Mouse (Mus musculus): Measurements from ENCODE around the gene Hsf5. TPM values are rescaled to one million over a fixed set of nuclear protein-coding genes. Genes with fewer than 3 reads are reported as not detected.

The Hsf5 gene
- polyA plus RNA-seq (2016; fragmentation: Nextera tagmentation; extraction: Ambion mirVana) = 0.31 and 0.51 TPM in 2 replicates

DNA sequence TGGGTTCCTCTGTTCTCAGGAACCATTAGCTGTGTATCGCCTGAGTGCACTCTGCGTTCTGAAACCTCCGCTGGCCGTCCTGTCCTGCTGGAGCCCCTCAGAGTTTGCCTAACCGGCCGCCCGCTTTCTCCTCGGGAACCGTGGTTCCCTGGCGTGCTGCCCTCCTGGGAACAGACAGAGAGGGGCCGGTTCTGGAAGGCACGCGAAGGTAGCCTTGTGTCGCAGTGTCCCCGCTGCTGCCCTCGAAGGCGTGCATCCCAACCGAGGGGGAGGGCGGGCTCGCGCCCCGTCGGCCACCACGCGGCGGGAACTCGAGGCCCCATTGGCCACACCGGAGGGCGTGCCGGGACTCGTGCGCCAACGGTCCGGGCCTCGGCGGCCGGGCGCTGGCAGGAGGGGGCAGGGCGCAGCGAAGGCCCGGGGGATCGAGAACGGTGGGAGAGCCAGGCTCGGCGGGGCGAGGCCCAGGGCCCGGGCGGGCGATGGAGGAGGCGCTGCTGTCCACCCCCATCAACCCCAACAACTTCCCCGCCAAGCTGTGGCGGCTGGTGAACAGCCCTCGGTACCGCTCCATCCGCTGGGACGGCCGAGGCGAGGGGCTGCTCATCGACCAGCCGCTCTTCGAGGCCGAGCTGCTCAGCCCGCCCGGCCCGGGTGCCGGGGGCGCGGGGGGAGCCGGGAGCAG lies at the start of gene Hsf5:
Gene Hsf5 (plus strand): TSS at position 375 of the 685 bp plus-strand sequence.
- Histone ChIP-seq H3K27me3 (no peaks in the 10 kb centered on the region), H3K36me3 (peaks cover 62% of the 10 kb centered on the region), H3K9me3 (0 out of 2 replicates have a peak, but pooled peaks cover 4% of the 10 kb centered on the region), H3K4me3 (no peak within 1 kb of the TSS), H3K4me2 (replicated peaks) (no peak within 1 kb of the TSS), H3K4me1 (no peaks in the 10 kb centered on the region), H3K27ac (no peak within 1 kb of the TSS), H3K9ac (no peak within 1 kb of the TSS)
- no peak for ATAC-seq (ENCODE audit: insufficient number of reproducible peaks, insufficient read depth, low FRiP score, low TSS enrichment)
- 86% methylated on average over 59 of the region's 69 CpGs for WGBS

DNA sequence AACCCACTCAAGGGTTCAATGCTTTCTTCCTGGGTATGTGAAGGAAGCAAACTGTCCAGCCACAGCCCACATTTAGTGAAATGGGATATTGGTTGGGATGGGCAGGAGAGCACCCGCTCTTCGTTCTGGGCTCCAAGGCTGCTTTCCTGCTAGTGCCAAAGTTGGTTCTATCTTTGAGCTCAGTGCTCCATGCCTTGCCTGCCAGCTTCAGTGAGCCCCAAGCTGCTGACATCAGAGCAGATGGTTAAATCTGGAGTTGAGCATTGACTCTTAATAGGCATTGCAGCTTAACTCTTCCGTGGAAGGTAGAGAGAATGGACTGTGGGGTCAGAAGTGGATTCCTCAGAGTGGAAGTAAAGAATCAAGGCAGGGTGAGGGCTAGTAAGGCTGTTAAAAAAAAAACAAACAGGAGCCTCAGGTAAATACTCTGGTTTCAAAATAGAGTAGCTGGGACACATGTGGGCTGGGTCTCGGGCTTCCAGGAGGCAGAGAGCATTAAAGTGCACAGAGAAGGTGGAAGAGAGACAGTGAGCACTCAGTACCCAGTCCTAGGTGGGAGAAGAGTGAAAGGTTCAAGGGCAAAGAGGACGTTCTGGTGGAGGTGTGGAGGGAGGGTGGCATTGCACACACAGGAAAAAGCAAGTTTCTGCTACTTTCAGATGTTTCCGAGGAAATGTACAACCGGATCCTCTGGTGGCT lies 48.6 kb upstream of the Hsf5 start, which contains the start of gene Sept4:
Gene Sept4 (plus strand): TSS at position 649 of the 699 bp plus-strand sequence.
- 80% methylated on average over 7 of the region's 7 CpGs for WGBS
- Histone ChIP-seq H3K36me3 (no peaks in the 10 kb centered on the region), H3K4me3 (no peak within 1 kb of the TSS), H3K4me2 (replicated peaks) (no peak within 1 kb of the TSS), H3K27ac (no peak within 1 kb of the TSS), H3K9me3 (no peaks in the 10 kb centered on the region), H3K27me3 (no peaks in the 10 kb centered on the region), H3K9ac (no peak within 1 kb of the TSS), H3K4me1 (no peaks in the 10 kb centered on the region)
- no peak for ATAC-seq (ENCODE audit: insufficient number of reproducible peaks, insufficient read depth, low FRiP score, low TSS enrichment)

DNA sequence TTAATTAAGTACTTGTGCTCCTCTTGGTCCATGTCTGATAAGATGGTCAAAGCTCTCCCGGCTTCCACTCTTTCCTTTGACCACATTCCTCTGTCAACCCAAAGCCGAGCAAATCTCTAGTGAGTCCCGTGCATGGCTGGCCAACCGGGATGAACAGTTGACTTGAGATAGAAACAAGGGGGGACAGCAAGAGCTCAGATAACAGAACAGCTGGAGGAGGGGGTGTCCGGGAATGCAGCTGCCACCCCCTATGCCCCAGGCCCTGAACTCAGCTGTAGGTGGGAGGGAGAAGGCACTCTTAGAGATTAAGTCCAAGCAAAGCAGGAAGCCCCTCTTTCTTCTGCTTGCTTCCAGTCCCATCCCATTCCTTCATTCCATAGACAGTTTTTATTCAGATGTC lies 46.2 kb upstream of the Hsf5 start:
- H3K27ac ChIP-seq = no peak overlapping the region
- ATAC-seq (ENCODE audit: insufficient number of reproducible peaks, insufficient read depth, low FRiP score, low TSS enrichment) = no peak
- 60% methylated on average over 5 of the region's 5 CpGs for WGBS
- H3K4me3 ChIP-seq = no peak overlapping the region
- H3K27me3 ChIP-seq = no peaks in the 10 kb centered on the region
- no peak overlapping the region for H3K9ac ChIP-seq
- H3K9me3 ChIP-seq = no peaks in the 10 kb centered on the region
- H3K4me1 ChIP-seq = 0 out of 2 replicates have a peak, but pooled peaks cover 5% of the 10 kb centered on the region
- H3K36me3 ChIP-seq = no peaks in the 10 kb centered on the region
- H3K4me2 ChIP-seq (replicated peaks) = no peak overlapping the region

DNA sequence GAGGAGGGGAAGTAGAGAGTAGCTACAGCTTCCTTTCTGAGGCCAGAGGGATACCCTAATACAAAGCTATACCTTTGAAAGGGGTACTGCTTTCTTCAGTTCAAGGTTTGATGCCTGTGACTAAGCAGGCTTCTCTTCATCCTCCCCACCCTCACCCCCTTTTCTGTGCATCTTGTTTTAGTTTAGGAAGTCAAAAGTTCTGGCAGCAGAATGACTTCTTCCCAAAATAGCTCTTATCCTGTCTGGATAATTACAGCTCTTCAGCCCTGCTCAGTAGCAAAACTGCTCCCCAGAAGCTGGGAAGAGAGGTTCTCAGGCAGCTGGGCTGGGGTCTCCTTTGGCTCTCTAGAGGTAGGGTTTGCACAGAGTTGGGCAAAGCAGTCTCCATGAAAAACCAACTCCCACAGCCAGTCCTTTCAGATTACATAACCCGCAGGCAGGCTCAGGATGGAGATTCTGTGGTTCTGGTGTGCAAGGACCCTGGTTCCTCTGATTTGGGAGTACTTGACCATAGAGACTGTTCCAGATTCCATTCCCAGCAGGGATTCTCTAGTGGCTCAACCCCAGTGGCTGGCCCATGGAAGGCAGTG lies 45.5 kb upstream of the Hsf5 start:
- no peaks in the 10 kb centered on the region for H3K36me3 ChIP-seq
- H3K9ac ChIP-seq = no peak overlapping the region
- WGBS = 88% methylated on average over 1 of the region's 1 CpGs
- no peaks in the 10 kb centered on the region for H3K9me3 ChIP-seq
- no peak for ATAC-seq (ENCODE audit: insufficient number of reproducible peaks, insufficient read depth, low FRiP score, low TSS enrichment)
- H3K4me1 ChIP-seq = 0 out of 2 replicates have a peak, but pooled peaks cover 5% of the 10 kb centered on the region
- no peak overlapping the region for H3K4me3 ChIP-seq
- H3K4me2 ChIP-seq (replicated peaks) = no peak overlapping the region
- no peak overlapping the region for H3K27ac ChIP-seq
- H3K27me3 ChIP-seq = no peaks in the 10 kb centered on the region

DNA sequence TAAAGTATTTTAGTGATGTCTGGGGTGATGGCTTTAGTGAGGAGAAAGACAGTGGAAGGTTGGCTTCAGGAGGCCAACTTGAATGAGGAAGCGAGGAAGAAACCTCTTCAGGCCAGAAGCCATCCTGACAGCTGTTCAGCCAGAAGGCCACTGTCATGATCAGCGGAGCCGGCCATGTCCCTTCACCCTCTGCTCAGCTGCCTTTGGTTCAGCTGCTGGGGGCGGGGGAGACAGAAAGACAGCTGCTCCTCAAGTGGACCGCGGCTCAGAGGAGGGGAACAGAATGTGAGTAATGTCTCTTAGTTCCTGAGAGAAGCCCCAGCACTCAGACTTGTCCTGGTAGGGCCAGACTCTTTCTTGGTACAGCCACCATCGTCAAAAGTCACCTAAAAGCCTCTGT lies 43.2 kb upstream of the Hsf5 start:
- ATAC-seq (ENCODE audit: insufficient number of reproducible peaks, insufficient read depth, low FRiP score, low TSS enrichment) = no peak
- 78% methylated on average over 7 of the region's 7 CpGs for WGBS
- H3K36me3 ChIP-seq = no peaks in the 10 kb centered on the region
- H3K27ac ChIP-seq = no peak overlapping the region
- H3K4me2 ChIP-seq (replicated peaks) = no peak overlapping the region
- peaks cover 15% of the 10 kb centered on the region for H3K4me1 ChIP-seq
- no peak overlapping the region for H3K9ac ChIP-seq
- H3K27me3 ChIP-seq = peaks cover 3% of the 10 kb centered on the region; the same call in 1 of the 2 replicates
- no peak overlapping the region for H3K4me3 ChIP-seq
- no peaks in the 10 kb centered on the region for H3K9me3 ChIP-seq

DNA sequence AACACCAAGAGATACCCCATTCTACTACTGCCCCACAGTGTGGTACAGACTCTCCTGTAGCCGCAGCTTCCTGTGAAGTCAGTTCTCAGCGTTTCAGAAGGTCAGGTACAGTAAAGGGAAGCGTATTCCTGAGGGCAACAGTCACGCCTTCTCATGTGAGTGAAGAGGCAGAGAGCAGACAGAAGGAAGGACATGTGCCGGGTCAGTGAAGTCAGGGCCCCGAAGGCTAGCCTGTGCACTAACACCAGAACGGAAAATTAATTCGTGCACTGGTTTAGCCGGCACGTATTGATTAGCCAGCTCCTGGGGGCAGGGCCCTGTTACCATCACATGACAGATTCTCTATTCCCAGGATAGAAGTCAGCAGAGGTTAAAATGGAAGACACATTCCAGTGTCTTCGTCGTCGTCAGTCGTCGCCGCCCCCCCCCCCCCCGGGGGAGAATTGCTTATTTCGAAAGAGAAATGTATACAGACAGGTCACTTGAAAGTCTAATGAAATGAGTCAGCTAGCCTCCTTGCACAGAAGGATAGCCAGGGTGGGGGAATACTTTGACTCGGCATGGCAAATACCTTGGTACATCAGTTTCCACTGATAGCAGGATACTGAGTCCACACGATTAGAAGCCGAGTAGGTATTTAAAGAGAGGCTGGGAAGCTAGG lies 42.3 kb upstream of the Hsf5 start:
- WGBS = 64% methylated on average over 21 of the region's 21 CpGs
- H3K36me3 ChIP-seq = no peaks in the 10 kb centered on the region
- no peak overlapping the region for H3K4me3 ChIP-seq
- H3K27me3 ChIP-seq = peaks cover 3% of the 10 kb centered on the region; the same call in 1 of the 2 replicates
- no peaks in the 10 kb centered on the region for H3K9me3 ChIP-seq
- peaks cover 21% of the 10 kb centered on the region for H3K4me1 ChIP-seq
- H3K27ac ChIP-seq = no peak overlapping the region
- H3K9ac ChIP-seq = no peak overlapping the region
- H3K4me2 ChIP-seq (replicated peaks) = no peak overlapping the region
- ATAC-seq (ENCODE audit: insufficient number of reproducible peaks, insufficient read depth, low FRiP score, low TSS enrichment) = no peak

DNA sequence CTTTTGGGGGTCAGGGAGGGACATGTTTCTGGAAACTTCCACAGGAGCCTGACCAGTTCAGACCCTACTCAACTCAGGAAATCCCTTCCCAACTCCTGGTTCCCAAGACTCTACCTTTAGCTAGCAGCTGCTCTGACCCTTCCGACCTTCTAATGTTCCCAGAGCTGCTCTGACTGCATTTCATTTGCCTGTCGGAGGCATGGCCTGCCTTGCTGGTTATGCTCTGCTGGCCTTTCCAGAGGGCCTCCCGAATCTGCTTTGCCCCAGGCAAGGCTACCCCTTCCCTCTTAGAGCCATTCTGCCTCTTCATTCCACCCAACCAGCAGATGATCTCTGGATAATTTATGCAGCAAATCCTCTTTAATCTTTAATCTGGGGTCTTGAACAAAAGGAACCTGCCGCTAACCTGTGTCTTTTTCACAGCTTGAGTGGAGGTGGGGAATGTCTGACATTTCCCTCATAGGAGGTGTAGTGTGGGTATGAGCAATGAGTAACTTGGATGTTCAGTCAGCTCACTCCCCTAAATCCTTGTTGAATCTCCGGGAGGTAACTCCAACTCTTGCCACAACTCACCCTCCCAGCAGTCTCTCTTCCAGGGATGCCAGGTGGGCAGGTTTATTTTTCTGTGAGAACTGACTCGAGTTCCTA lies 39.2 kb upstream of the Hsf5 start:
- H3K27me3 ChIP-seq = peaks cover 3% of the 10 kb centered on the region; the same call in 1 of the 2 replicates
- peaks cover 21% of the 10 kb centered on the region for H3K4me1 ChIP-seq
- H3K4me2 ChIP-seq (replicated peaks) = peak overlapping the region; percentile 84
- H3K9ac ChIP-seq = no peak overlapping the region
- WGBS = 16% methylated on average over 6 of the region's 6 CpGs
- no peaks in the 10 kb centered on the region for H3K9me3 ChIP-seq
- no peak overlapping the region for H3K27ac ChIP-seq
- H3K4me3 ChIP-seq = peak overlapping the region; percentile 54
- ATAC-seq (ENCODE audit: insufficient number of reproducible peaks, insufficient read depth, low FRiP score, low TSS enrichment) = no peak
- H3K36me3 ChIP-seq = no peaks in the 10 kb centered on the region

DNA sequence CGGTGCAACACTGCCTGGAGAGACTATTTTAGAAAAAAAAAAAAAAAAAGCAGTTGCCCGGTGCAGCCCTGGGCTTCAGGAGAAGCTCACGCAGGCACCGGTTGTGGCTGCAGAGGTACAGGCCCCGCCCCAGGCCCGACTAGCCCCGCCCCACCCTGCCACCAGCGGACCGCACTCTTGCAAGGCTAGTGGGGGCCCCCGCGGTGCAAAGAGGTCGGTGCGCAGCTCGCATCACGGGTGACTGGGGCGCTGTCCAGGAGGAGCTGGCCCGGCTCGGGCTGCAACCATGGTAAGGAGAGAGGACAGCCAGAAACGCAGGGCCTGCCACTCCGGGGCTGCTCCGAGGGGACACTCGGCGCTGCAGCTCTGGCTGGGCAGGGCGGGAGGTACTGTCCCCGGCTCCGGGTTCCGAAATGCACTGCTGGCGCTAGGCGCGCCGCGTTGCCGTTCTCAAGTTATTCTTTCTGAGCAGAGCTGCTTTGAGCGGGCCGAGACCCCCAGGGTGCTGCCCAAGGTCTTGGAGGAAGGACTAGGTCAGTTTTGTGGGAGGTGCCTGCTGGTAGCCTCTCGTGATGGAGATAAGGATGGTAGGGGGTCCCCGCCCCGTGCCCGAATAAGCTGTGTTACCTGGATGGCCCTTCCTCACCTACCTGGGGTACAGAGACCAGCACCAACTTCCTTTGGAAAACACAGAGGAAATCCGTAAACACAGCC lies 38.6 kb upstream of the Hsf5 start:
- Histone ChIP-seq H3K9ac (peak overlapping the region; percentile 47), H3K27me3 (peaks cover 3% of the 10 kb centered on the region; the same call in 1 of the 2 replicates), H3K4me3 (peak overlapping the region; percentile 54), H3K9me3 (no peaks in the 10 kb centered on the region), H3K36me3 (no peaks in the 10 kb centered on the region), H3K27ac (no peak overlapping the region), H3K4me1 (peaks cover 21% of the 10 kb centered on the region), H3K4me2 (replicated peaks) (peak overlapping the region; percentile 84)
- under 1% methylated on average over 40 of the region's 40 CpGs for WGBS
- ATAC-seq (ENCODE audit: insufficient number of reproducible peaks, insufficient read depth, low FRiP score, low TSS enrichment) = peak; percentile 65

DNA sequence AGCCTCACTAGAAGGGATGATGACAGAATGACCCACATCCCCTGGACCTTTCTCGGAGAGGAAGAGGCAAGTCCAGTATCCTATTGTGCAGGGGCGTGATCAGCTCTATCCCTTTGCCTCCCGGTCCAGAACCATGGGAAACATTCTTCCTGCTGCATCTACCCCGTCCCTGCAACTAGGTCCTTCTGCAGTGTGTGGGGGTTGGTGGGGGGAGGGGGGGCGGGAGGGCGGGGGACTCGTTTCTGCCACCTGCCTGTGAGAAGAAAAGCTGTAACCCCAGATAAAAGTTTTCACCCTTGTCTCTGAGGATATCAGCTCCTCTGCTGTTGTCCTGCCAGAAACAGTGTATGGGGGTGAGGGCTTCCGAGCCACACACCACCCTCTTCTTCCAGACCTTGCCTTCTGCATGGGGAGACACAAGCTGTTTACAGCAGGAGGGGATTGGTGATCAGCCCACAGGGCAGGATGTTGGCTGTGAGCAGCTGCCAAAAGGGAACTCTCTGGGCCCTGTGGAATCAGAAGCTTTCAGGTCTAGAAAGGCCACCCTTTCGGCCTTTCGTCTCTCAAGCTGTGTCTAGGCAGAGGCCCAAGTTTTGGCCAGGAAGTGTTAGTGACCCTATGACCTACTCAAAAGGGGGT lies 37.9 kb upstream of the Hsf5 start:
- ATAC-seq (ENCODE audit: insufficient number of reproducible peaks, insufficient read depth, low FRiP score, low TSS enrichment) = 0 out of 2 replicates have a peak, but pooled peaks have one; percentile 17
- Histone ChIP-seq H3K4me2 (replicated peaks) (peak overlapping the region; percentile 84), H3K27ac (no peak overlapping the region), H3K36me3 (no peaks in the 10 kb centered on the region), H3K4me1 (peaks cover 21% of the 10 kb centered on the region), H3K4me3 (peak overlapping the region; percentile 54), H3K9me3 (no peaks in the 10 kb centered on the region), H3K9ac (peak overlapping the region; percentile 47), H3K27me3 (peaks cover 3% of the 10 kb centered on the region; the same call in 1 of the 2 replicates)
- WGBS = 17% methylated on average over 10 of the region's 10 CpGs

DNA sequence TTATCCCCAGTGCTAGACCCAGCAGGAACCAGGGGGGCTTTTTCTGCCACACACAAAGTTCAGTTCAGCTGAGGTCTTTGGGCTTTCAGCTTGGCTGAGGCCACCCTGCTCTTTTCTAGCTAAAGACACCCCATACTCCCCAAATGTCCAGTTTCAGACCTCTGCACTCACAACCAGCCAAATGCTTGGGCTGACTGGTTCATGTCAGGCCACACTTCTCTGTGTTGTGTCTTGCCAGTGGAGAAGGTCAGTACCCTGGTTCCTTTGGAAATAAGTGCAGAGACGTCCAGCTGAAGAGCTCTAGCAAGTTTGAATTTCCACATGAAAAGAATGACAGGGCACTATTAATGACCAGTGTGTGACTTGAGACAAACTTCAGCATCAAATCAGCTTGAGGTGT lies 37.3 kb upstream of the Hsf5 start:
- H3K4me3 ChIP-seq = no peak overlapping the region
- H3K9ac ChIP-seq = no peak overlapping the region
- 55% methylated on average over 1 of the region's 1 CpGs for WGBS
- no peaks in the 10 kb centered on the region for H3K9me3 ChIP-seq
- ATAC-seq (ENCODE audit: insufficient number of reproducible peaks, insufficient read depth, low FRiP score, low TSS enrichment) = no peak
- no peak overlapping the region for H3K27ac ChIP-seq
- H3K4me1 ChIP-seq = peaks cover 21% of the 10 kb centered on the region
- H3K27me3 ChIP-seq = peaks cover 3% of the 10 kb centered on the region; the same call in 1 of the 2 replicates
- no peaks in the 10 kb centered on the region for H3K36me3 ChIP-seq
- H3K4me2 ChIP-seq (replicated peaks) = no peak overlapping the region
